Mouse (Mus musculus) lung, postnatal 10 days (tissue): ENCODE results near the gene Lrrc29.

ENCODE experiments used
- DNase-seq: peaks from one replicate; pipeline ENCODE4 v3.0.0; 2021

The Lrrc29 gene

DNA sequence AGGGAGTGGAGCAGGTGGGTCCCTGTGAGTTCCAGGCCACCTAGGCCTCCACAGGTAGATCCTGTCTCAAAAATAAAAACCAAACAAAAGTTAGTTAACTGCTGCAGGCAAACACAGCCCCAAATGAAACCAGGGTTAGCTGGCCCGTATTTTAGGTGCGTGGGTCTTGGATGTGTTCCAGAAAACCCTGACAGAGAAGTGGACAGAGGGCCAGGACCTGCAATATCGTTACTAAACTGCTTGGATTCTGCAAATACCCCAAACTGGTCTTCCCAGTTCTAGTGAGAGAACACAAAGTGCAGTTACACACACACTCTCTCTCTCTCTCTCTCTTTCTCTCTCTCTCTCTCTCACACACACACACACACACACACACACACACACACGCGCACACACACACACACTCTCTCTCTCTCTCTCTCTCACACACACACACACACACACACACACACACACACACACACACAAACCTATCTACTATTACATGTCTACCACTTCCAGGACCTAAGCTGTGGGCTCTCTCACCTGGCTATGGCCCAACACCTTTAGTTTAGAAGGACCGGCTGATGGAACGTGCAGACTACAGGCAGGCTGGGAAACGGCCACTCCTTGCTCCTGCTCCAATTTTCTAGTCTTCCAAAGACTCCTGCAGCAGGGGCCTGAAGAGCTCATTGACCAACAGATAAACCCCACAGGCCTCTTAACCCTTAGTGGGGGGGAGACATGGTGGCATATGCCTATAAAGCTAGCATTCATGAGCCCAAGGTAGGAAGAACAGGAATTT, 17.9 kb upstream of the Lrrc29 start:
- DNase-seq: no peak

GRCm38 (mm10) chr8:105342768-105343167, 16.7 kb upstream of the Lrrc29 start:
- DNase-seq: no peak

- peak; percentile 88 for DNase-seq
Observed at GRCm38 (mm10) chr8:105341399-105341798, 15.3 kb upstream of the Lrrc29 start.

DNA sequence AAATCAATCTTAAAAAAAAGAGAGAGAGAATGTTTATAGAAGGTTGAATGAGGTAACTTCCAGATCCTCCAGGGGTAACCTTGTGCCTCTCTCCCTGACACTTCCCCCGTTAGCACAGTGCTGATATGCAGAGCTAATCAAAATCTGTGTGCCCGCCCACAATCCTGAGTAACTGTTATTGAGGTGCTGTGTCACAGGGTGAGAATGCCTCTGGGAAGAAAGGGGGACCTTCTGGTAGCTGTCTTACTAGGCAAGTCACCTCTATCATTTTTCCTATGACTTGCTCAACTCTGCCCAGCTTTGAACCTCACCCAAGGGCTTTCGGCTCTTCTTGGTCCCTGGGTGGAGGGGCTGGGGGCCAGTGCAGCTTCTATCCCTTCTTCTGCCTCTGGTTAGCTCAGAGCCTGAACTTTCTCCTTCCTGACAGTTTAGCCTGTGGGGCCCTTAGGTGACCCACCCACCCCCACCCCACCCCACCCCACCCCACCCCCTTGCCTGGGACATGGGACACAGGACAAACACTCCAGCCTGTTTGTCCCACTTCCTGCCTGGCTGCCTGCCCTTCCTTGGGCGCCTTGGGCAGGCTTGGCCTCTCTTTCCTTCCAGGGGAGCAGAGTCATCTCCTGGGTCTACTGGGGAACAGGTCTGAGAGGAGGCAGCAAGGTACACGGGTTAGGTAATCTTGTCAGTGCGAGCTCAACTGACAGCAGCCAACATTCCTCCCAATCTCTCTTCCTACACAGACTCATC, 14.0 kb upstream of the Lrrc29 start:
- DNase-seq: peak; percentile 89

DNA sequence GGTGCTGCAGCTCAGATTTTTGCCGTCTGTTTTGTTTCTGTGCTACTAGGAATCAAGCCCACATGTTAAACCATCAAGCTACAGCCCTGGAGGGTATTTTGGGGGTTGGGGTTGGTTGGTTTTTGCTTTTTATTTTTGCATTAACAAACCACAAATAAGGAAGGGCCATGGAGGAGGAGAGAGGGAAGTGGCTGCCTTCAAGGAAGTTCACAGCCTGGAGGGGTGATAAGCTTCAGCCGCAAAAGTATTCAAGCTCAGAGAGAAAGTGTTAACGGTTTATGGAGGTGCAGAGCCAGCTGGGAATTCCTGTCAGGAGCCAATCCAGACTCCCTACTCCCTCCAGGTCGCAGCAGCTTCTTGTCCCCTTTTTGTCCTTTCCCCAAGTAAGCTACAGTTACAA, 12.9 kb upstream of the Lrrc29 start:
- no peak for DNase-seq

GRCm38 (mm10) chr8:105336373-105337130, 10.5 kb upstream of the Lrrc29 start:
- DNase-seq: peak; percentile 58

- DNase-seq: no peak
Observed at GRCm38 (mm10) chr8:105332523-105332922, 6.4 kb upstream of the Lrrc29 start.

DNA sequence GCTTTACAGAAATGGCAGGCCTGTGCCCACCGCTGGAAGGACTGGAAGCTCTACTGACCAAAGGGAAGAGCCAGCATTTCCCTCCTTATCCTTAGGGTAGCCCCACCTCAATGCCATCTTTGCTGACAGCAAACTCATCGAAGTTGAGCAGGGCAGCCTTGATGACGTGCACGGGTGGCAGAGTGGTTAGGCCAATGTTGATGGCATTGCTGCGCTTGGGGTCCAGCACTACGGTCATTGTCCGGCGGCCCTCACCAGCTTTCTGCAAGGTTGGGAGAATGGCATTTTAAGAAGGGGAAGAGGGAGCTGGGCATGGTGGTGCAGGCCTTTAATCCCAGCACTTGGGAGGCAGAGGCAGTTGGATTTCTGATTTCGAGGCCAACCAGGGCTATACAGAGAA, 5.9 kb upstream of the Lrrc29 start:
- DNase-seq: no peak

- DNase-seq: no peak
Observed at GRCm38 (mm10) chr8:105331469-105331868, 5.4 kb upstream of the Lrrc29 start.

DNA sequence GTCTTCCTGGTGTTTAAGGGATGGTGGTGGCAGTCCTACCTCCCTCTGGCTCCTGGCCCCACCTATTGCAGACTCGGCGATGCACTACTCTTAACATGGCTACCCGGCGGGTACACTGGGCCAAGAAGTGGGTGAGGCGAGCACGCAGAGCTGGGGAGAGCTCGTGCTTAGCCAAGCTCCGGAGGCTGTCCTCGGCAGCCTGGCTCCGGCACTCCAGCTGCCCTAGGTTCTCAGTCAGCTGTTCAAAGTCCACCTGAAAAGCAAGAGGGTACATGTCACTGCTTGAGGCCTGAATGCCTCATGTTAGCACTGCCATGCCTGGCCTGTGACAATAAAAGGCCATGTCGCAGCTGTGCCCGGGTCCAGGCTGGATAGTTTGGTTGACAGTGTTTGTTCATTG, 4.2 kb upstream of the Lrrc29 start:
- DNase-seq: no peak

- DNase-seq: no peak
Observed at GRCm38 (mm10) chr8:105326968-105327367, 890 bp upstream of the Lrrc29 start.

GRCm38 (mm10) chr8:105325641-105326093, 411 bp downstream of the Lrrc29 start:
- no peak for DNase-seq

GRCm38 (mm10) chr8:105323183-105323582, 2.9 kb downstream of the Lrrc29 start:
- DNase-seq: no peak

GRCm38 (mm10) chr8:105318662-105319190, 7.4 kb downstream of the Lrrc29 start:
- DNase-seq: peak; percentile 58

- DNase-seq: peak; percentile 70
Observed at GRCm38 (mm10) chr8:105317941-105318340, 8.1 kb downstream of the Lrrc29 start.

DNA sequence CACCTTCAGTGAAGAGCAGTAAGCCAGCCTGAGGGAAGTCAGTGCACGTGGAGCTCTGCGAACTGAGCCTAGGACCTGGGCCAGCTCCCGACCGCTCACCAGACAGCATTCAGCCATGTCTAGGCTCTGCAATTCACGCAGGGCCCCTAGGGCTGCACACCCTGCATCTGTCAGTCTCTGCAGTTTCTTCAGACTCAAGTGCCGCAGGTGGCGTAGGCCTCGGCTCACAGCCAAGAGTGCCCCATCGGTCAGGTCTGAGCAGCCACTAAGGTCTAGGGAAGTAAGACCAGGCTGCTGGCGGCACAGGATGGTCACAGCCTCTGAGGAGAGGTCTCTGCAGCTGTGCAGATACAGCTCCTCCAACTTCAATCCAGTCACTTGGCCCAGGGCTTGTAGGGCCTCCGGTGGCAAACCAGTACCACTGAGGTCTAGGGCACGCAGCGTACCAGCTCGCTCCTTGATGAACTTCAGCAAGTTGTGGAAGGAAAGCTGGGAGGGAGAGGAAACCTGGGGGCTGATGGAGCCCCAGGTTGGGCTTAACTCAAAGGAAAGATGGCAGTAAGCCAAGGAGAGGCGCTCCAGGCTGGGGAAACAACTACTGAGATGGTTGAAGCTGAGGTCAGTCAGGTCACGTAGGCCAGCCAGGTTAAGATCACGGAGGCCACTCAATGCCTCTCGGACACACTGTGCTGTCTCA, 10.9 kb downstream of the Lrrc29 start:
- DNase-seq: no peak

GRCm38 (mm10) chr8:105313622-105314402, 12.3 kb downstream of the Lrrc29 start:
- no peak for DNase-seq

- no peak for DNase-seq
Observed at GRCm38 (mm10) chr8:105312891-105313481, 13.1 kb downstream of the Lrrc29 start.

DNA sequence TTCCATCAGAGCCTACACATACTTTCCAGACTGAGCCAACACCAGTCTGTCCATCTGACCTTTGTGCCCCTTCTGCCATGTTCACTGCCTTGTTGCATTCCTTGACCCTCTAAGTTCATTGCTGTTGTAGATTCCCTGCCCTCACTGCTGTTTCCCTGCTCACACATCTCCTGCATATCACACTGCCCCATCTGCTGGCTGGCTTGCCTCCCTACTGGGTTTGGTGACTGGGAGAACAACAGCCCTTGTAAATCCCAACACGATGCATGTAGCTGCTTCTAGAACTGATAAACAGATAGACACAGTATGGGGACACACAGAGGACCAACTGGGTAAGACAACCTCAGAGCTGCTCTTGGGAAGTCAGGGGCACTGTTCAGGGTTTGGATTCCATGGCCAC, 14.4 kb downstream of the Lrrc29 start:
- DNase-seq: no peak

GRCm38 (mm10) chr8:105310118-105310517, 16.0 kb downstream of the Lrrc29 start:
- no peak for DNase-seq

DNA sequence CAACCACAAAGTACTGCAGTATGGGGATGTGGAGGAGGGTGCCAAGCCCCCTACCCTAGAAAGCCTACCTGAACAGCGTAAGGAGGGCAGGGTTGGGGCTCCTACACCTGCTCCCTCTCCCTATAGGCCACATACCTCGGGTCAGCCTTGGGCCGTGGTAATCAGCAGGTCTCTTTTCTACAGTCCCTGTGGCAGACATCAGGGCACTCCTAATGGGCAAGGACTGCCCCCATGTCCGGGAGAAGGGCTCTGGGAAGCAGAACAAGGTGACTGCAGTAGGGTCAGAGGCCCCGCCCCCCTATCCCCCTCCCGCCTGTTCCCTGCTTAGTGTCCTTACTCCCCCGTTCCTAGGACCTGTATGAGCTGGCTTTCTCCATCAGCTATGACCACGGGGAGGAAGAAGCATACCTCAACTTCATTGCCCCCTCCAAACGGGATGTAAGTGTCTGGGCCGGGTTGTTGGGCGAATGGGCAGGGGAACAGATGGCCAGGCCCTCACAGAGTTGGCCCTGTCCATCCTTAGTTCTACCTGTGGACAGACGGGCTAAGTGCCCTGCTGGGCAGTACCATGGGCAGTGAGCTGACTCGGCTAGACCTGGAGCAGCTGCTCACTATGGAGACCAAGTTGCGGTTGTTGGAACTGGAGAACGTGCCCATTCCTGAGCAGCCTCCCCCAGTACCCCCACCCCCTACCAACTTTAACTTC, 16.8 kb downstream of the Lrrc29 start:
- DNase-seq: no peak
